Mouse (Mus musculus) olfactory bulb, adult 2 months (tissue): ENCODE data around the gene Dact3.

Experiments
- CTCF ChIP-seq: fragments of 200-500 bp; IDR thresholded peaks from 2 replicates; pipeline ENCODE4 v1.5.1; 2012; ENCODE audit warnings: low read depth, mild to moderate bottlenecking, low read length, moderate library complexity; ENCODE audit not compliant: insufficient read depth
- POLR2A ChIP-seq: fragments of 200-500 bp; IDR thresholded peaks from 2 replicates; pipeline ENCODE4 v1.6.1; 2012; ENCODE audit warnings: mild to moderate bottlenecking, low read depth, low read length, moderate library complexity; ENCODE audit not compliant: insufficient read depth

GRCm38 (mm10) chr7:16873392-16873791 is 1.7 kb upstream of the Dact3 start:
- no peak for TF ChIP-seq CTCF
- no peak for TF ChIP-seq POLR2A
